Mouse (Mus musculus): ENCODE measurements around the gene Cox7a2. TPM values are rescaled to one million over a fixed set of nuclear protein-coding genes. Genes with fewer than 3 reads are reported as not detected.
A peak's percentile ranks its signal among the peaks of the same experiment; 100 is the strongest.

Gene Cox7a2
- polyA plus RNA-seq, 1 experiment from 2014 or later, result 1,316 TPM

DNA sequence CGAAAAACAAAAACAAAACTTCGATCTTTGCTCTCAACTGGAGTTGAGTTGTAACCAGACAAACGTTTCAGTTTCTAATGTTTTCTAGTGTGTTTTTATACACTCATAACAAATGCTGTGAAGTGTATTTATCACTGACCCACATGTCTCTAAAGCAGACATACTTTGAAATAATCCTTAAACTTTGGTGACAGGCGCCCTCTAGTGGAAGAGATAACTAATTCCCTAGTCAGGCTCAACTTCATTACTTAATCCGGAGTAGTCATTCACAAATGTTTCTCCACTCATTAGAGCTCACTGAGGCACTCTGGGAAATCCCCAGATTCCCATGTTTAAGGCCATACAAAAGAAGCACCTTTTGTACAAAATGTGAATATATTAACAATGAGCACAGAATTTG is 36.6 kb downstream of the Cox7a2 start:
- Histone ChIP-seq H3K4me2 (no peak overlapping the region), H3K4me1 (peaks cover 21% of the 10 kb centered on the region), H3K36me3 (no peaks in the 10 kb centered on the region), H3K9ac (no peak overlapping the region), H3K4me3 (no peak overlapping the region), H3K27me3 (replicated peaks) (peaks cover 26% of the 10 kb centered on the region), H3K9me3 (0 out of 2 replicates have a peak, but pooled peaks cover 4% of the 10 kb centered on the region), H3K27ac (replicated peaks) (no peak overlapping the region)
- 30% methylated on average over 5 of the region's 5 CpGs for WGBS
- no peak for ATAC-seq (ENCODE audit: extremely low read depth, insufficient number of reproducible peaks, low FRiP score, low TSS enrichment)

DNA sequence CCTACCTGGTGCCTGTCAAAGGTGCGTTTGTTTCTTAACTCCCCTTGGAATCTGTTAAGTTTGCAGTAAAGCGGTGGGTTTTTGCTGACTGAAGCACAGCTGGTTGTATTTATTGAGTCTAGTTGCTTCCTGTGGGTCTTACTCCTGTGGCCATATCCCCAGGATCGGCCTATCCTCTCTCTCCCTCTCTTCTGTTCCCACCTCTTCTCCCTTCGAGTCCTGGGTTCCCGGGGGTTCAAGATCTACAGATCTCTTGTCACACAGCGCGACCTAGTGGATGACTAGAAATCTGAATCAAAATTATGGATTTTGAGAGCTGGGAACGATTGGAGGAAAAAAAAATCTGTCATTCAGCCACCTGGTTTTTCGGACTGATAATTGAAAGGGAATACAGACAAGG is 38.6 kb downstream of the Cox7a2 start:
- ATAC-seq (ENCODE audit: extremely low read depth, insufficient number of reproducible peaks, low FRiP score, low TSS enrichment), result no peak
- Histone ChIP-seq H3K4me2 (peak overlapping the region; percentile 44), H3K36me3 (no peaks in the 10 kb centered on the region), H3K4me1 (peaks cover 37% of the 10 kb centered on the region), H3K27ac (replicated peaks) (no peak overlapping the region), H3K4me3 (no peak overlapping the region), H3K9me3 (0 out of 2 replicates have a peak, but pooled peaks cover 4% of the 10 kb centered on the region), H3K27me3 (replicated peaks) (peaks cover 26% of the 10 kb centered on the region), H3K9ac (no peak overlapping the region)
- WGBS, result 11% methylated on average over 9 of the region's 9 CpGs

DNA sequence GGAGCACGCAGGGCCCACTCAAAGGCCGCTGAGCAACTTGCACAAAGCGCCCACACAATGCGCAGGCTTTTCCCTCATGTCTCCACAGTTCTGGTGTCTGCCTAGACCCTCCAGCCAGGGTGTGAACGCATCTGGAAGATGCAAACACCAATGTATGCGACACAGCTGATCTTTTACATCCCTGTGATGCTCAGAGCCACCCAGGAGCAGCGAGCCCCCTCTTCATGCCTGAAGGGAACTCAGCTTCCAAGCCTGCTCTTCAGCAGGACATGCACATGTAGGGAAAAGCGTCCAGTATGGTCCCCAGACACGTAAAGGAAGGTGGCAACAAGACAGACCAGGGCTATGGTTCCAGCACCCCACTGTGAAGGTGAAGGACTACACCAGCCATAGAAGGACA is 39.5 kb downstream of the Cox7a2 start:
- peaks cover 26% of the 10 kb centered on the region for H3K27me3 ChIP-seq (replicated peaks)
- no peak for ATAC-seq (ENCODE audit: extremely low read depth, insufficient number of reproducible peaks, low FRiP score, low TSS enrichment)
- 45% methylated on average over 9 of the region's 9 CpGs for WGBS
- H3K9ac ChIP-seq, result no peak overlapping the region
- peak overlapping the region; percentile 71 for H3K4me3 ChIP-seq
- H3K36me3 ChIP-seq, result no peaks in the 10 kb centered on the region
- H3K9me3 ChIP-seq, result 0 out of 2 replicates have a peak, but pooled peaks cover 4% of the 10 kb centered on the region
- H3K4me1 ChIP-seq, result peaks cover 44% of the 10 kb centered on the region
- no peak overlapping the region for H3K27ac ChIP-seq (replicated peaks)
- peak overlapping the region; percentile 87 for H3K4me2 ChIP-seq

DNA sequence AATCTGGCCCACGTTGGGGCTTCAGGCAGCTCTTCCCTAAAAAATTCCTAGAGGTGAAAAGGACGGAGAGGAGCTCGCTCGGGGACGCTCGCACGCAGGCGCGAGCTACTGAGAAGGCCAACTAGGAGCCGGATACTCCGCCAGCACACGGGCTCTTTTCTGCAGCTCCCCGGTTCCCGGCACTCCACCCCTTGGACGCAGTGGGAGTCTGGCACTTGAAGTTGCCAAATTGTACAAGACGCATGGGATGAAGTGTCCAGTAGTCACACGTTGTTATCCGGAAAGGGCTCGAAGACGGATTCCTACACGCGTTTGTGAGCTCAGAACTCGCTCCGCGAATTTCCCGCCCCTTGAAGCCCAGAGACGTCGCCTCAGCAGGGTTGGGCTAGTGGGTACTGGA is 40.2 kb downstream of the Cox7a2 start:
- WGBS, result 2% methylated on average over 28 of the region's 28 CpGs
- ATAC-seq (ENCODE audit: extremely low read depth, insufficient number of reproducible peaks, low FRiP score, low TSS enrichment), result no peak
- Histone ChIP-seq H3K36me3 (no peaks in the 10 kb centered on the region), H3K4me2 (peak overlapping the region; percentile 87), H3K9ac (peak overlapping the region; percentile 84), H3K4me1 (peaks cover 51% of the 10 kb centered on the region), H3K27ac (replicated peaks) (peak overlapping the region; percentile 72; the same call in 1 of the 2 replicates), H3K9me3 (0 out of 2 replicates have a peak, but pooled peaks cover 4% of the 10 kb centered on the region), H3K4me3 (peak overlapping the region; percentile 71), H3K27me3 (replicated peaks) (peaks cover 26% of the 10 kb centered on the region)

DNA sequence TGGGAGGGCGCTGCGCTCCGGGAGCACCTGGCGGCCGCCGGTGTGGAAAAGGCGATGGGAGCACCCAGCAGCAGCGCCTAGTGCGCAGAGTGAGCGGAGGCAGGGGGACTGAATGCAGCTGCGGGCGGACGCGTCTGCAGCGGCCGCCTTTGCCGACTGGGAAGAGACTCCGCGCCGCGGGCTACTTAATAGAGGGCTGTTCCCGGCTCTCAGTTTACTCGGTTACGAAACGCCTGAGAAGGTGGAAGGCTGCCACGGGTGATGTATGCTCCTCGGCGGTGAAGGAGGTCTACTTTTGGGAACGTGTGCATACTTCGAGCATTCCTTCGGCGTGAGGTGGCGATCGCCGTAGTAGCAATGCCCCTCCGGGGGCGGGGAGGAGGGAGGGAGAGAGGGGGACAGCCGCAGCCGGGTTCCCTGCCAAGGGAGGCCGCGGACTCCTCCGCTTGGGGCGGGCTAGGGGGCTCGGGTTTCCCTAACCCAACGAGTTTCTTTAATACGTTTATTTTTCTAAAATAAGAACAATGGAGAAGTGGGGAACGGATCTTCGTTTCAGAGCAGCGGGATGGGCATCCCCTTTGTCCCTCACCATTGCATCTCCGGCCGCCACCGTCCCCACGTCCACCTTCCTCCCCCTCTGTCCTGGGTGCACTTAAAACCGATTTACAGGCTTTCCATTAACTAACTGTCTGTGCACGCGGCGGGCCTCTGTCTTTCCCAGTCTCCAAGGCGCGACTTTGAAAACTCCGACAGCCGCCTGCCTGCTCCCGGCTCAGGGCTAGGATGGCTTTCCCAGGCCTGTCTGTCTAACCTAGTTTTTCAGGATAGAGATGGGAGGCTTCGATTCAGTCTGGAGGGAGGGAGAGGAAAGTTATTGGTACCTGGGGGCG is 41.0 kb downstream of the Cox7a2 start, which contains the start of gene Col12a1:
Col12a1 (minus strand) TSS at position 351 of the 890 bp plus-strand sequence.
- Histone ChIP-seq H3K27ac (replicated peaks) (peak within 1 kb of the TSS; percentile 72), H3K4me1 (peaks cover 58% of the 10 kb centered on the region), H3K9ac (peak within 1 kb of the TSS; percentile 84), H3K27me3 (replicated peaks) (peaks cover 26% of the 10 kb centered on the region), H3K4me2 (peak within 1 kb of the TSS; percentile 87), H3K4me3 (peak within 1 kb of the TSS; percentile 71), H3K36me3 (no peaks in the 10 kb centered on the region), H3K9me3 (0 out of 2 replicates have a peak, but pooled peaks cover 4% of the 10 kb centered on the region)
- peak; percentile 21; the same call in 1 of the 2 replicates for ATAC-seq (ENCODE audit: extremely low read depth, insufficient number of reproducible peaks, low FRiP score, low TSS enrichment)
- WGBS, result under 1% methylated on average over 64 of the region's 64 CpGs

DNA sequence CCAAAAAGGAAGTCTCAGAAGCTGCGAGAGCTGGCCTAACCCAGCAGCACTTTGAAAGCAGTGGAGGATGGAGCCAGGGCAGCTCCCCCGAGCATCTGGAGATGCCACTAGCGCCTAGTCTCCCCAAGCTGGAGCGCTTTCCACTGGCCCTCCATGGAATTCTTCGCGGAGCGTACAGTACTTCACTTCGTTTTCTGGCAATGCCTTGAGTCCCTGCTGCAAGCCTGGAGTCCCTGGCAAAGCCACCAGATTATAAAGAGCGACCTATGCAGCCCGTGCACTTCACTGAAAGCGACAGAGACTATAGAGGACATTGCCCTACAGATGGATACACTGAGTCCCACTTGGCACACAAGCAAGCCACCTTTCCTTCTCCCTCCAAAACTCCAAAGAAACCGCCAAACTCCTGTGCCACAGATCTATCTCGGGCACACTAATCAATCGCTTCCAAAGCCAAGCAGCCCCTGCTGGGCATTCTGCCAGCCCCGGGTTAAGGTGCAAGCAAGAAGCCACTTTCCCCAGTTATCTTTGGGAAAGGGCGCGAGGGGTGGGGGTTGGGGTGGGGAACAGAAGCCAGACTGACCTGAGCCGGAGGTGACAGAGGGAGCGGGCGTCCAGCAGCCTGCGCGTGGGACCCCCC is 41.7 kb downstream of the Cox7a2 start:
- peaks cover 26% of the 10 kb centered on the region for H3K27me3 ChIP-seq (replicated peaks)
- 0 out of 2 replicates have a peak, but pooled peaks cover 4% of the 10 kb centered on the region for H3K9me3 ChIP-seq
- under 1% methylated on average over 22 of the region's 22 CpGs for WGBS
- H3K4me2 ChIP-seq, result peak overlapping the region; percentile 87
- peaks cover 58% of the 10 kb centered on the region for H3K4me1 ChIP-seq
- H3K9ac ChIP-seq, result peak overlapping the region; percentile 84
- peak overlapping the region; percentile 72 for H3K27ac ChIP-seq (replicated peaks)
- no peaks in the 10 kb centered on the region for H3K36me3 ChIP-seq
- H3K4me3 ChIP-seq, result peak overlapping the region; percentile 71
- 0 out of 2 replicates have a peak, but pooled peaks have one; percentile 18 for ATAC-seq (ENCODE audit: extremely low read depth, insufficient number of reproducible peaks, low FRiP score, low TSS enrichment)

DNA sequence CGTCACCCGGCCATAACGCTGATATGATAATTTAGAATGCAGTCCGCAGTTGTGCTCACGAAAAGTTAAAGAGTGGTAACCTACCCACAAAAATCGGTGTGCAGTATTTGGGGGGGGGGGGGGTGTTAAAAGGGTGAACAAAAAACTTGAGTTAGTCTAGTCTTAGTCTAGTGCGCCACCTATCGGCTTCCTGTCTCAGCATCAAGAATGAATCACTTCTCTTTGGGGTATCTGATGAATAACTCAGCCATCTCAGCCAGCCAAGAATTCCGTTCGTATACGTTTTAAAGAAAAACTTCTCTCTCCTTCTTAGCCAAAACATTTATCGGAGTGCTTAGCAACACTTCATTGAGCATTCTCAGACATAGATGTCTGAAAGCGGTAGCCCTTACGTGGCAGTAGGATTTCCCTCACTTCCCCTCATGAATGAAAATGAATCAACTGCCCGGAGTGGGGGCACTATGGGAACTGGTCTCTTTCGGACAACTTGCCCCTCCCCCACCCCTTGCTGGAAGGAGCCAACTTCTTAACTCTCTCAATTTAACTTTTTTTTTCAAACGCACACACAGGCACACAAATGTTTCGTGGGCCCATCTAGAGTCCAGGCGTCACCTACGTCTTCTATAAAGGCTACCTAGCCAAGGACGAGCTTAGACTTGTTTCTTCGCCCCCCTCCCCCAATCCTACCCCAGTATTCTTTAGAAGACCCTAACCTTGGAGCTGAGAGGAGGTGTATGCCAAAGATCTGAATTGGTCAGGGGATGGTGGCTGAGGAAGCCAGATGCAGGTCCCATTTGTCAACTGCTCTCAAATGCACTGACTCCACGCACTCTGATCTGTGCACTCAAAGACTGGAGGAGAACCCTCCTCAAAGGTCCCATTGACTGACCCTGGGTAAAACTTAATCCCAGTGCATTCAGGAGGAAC is 42.5 kb downstream of the Cox7a2 start:
- ATAC-seq (ENCODE audit: extremely low read depth, insufficient number of reproducible peaks, low FRiP score, low TSS enrichment), result no peak
- Histone ChIP-seq H3K27ac (replicated peaks) (peak overlapping the region; percentile 6; the same call in 1 of the 2 replicates), H3K4me3 (peak overlapping the region; percentile 71), H3K36me3 (no peaks in the 10 kb centered on the region), H3K27me3 (replicated peaks) (peaks cover 25% of the 10 kb centered on the region), H3K9ac (peak overlapping the region; percentile 84), H3K4me2 (peak overlapping the region; percentile 87), H3K4me1 (peaks cover 58% of the 10 kb centered on the region), H3K9me3 (0 out of 2 replicates have a peak, but pooled peaks cover 3% of the 10 kb centered on the region)
- 9% methylated on average over 23 of the region's 23 CpGs for WGBS

DNA sequence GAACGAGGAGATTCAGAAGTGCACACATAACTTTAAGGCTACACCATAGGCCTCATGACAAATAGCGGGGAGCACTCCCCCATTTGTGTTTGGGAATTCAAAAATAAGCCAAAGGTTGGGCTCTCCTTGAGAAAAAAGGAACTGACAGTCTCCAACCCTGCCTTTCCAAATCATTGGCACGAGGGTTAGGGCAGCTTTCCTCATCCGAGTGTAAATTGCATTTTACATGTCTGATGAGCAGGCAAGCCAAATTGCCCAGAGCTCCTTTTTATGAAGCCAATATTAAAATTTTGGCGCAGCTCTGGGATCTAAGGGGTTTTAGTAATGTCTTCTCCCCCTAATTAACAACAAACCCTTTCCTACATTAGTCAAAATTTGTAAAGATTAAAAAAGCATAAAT is 43.2 kb downstream of the Cox7a2 start:
- Histone ChIP-seq H3K9ac (peak overlapping the region; percentile 65), H3K4me1 (peaks cover 58% of the 10 kb centered on the region), H3K36me3 (no peaks in the 10 kb centered on the region), H3K27ac (replicated peaks) (0 out of 2 replicates have a peak overlapping the region, but pooled peaks have one; percentile 26), H3K4me2 (peak overlapping the region; percentile 87), H3K27me3 (replicated peaks) (peaks cover 18% of the 10 kb centered on the region), H3K9me3 (no peaks in the 10 kb centered on the region), H3K4me3 (peak overlapping the region; percentile 71)
- 39% methylated on average over 5 of the region's 5 CpGs for WGBS
- no peak for ATAC-seq (ENCODE audit: extremely low read depth, insufficient number of reproducible peaks, low FRiP score, low TSS enrichment)

DNA sequence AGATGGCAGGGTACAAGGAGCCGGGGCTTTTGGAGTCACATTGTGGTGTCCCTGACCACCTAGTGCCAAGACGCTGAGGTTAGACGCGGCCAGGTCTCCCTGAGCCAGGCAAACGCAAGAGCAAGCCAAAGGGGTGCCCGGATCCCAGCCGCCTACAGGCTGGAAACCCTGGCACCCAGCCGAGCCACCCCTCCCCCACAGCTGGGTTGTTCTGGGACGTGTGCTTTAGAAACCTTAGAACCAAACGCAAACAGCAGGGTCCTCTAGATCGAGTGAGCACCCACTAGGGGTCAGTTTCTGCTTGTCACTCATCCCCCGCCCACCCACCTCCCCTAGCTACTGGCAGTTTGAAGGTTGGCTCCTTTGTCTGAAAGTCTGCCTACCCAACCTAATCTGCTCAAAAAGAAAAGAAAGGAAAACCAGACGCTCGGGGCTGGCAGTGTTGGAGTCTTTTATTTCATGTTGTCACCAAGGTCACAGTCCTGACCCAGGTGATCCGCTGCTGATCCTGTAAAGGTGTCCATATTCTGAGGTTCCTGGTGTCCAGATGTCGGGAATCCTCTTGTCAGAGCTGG is 45.1 kb downstream of the Cox7a2 start:
- ATAC-seq (ENCODE audit: extremely low read depth, insufficient number of reproducible peaks, low FRiP score, low TSS enrichment), result no peak
- 4% methylated on average over 16 of the region's 16 CpGs for WGBS
- H3K4me1 ChIP-seq, result peaks cover 45% of the 10 kb centered on the region

More for the DNA sequence above, 45.1 kb downstream of the Cox7a2 start:
- H3K36me3 ChIP-seq, result no peaks in the 10 kb centered on the region
- peak overlapping the region; percentile 45 for H3K4me3 ChIP-seq
- peak overlapping the region; percentile 85 for H3K27ac ChIP-seq (replicated peaks)
- peak overlapping the region; percentile 70 for H3K4me2 ChIP-seq
- peaks cover under 1% of the 10 kb centered on the region; the same call in 1 of the 2 replicates for H3K27me3 ChIP-seq (replicated peaks)
- H3K9ac ChIP-seq, result peak overlapping the region; percentile 75
- no peaks in the 10 kb centered on the region for H3K9me3 ChIP-seq

Measured in heart, embryonic 13.5 days (tissue).